In genomic region chr8:10006986-10007659, GRCm38 (mm10) we compare ENCODE assay signal across 8 mouse cellular contexts. TPM values are rescaled to one million over a fixed set of nuclear protein-coding genes. Genes with fewer than 3 reads are reported as not detected.
DNase-seq lines count a peak whose midpoint lies in the region; ATAC-seq and TF ChIP-seq lines count a peak whose summit lies in the region.

No protein-coding gene starts in this region.

- H3K4me1 ChIP-seq in lung, postnatal 0 days (ENCODE audit: insufficient read depth, low read depth, low read length): no peaks in the 10 kb centered on the region

- WGBS in lung, postnatal 0 days: 3% methylated on average over 29 of the region's 29 CpGs

- TF ChIP-seq CTCF in lung, postnatal 0 days (IDR thresholded peaks at IDR 0.05): no peak

- H3K36me3 ChIP-seq in lung, postnatal 0 days (ENCODE audit: insufficient read depth, low read length): no peaks in the 10 kb centered on the region

- intact Hi-C loops in heart, postnatal 10 days (cut with DNase I): no loop called here

- no peak for TF ChIP-seq EP300 in lung, postnatal 0 days (IDR thresholded peaks at IDR 0.05)

- H3K9me3 ChIP-seq in lung, postnatal 0 days (ENCODE audit: low read length): no peaks in the 10 kb centered on the region

- peak; percentile 28 for DNase-seq in CD4-positive helper T cell, adult 2 months (ENCODE audit: low read depth, low spot score)
- DNase-seq in embryo, embryonic 11 days: peak; percentile 77
- peak; percentile 18 to 29 for DNase-seq in heart, postnatal 10 days
- peak; percentile 30 to 38 for DNase-seq in layer of hippocampus, adult 8-10 months (ENCODE audit: low spot score in 2 of 2)
- no peak for DNase-seq in lung, postnatal 0 days (ENCODE audit: low spot score)
- peak; percentile 34 for DNase-seq in right cerebral cortex, postnatal 14 days
- DNase-seq in T-cell, adult 2 months (ENCODE audit: low spot score): no peak

- peak; percentile 59 for ATAC-seq in activated CD4-positive, CD25-positive, alpha-beta regulatory T cell, adult 4 months
- ATAC-seq in lung, postnatal 0 days: peak; percentile 14; the same call in 1 of the 2 replicates

- H3K27me3 ChIP-seq in lung, postnatal 0 days (replicated peaks; ENCODE audit: insufficient read depth, low read length): no peaks in the 10 kb centered on the region

- no peak overlapping the region for H3K9ac ChIP-seq in lung, postnatal 0 days (replicated peaks; ENCODE audit: low read depth)

- no peak overlapping the region for H3K27ac ChIP-seq in lung, postnatal 0 days (ENCODE audit: low read length)

- H3K4me2 ChIP-seq in lung, postnatal 0 days (replicated peaks; ENCODE audit: low read depth, low read length): peak overlapping the region; percentile 59

- peak overlapping the region; percentile 29 for H3K4me3 ChIP-seq in lung, postnatal 0 days (ENCODE audit: low read depth, low read length)

RNA-seq across cellular contexts. Expression of gene Tnfsf13b, which starts 0.9 kb away (rescaled TPM):
- 1 to 10 TPM; 6.3 TPM for polyA plus RNA-seq in activated CD4-positive, CD25-positive, alpha-beta regulatory T cell, adult 4 months (2017; shearing (Covaris generic))
- 1 to 10 TPM; 3.9 to 6.4 TPM for total RNA-seq in heart, postnatal 10 days (2021)
- total RNA-seq in layer of hippocampus, adult 8-10 months (2022): 1 to 10 TPM; 1.7 to 7.8 (median 5.0) TPM
- 1.3 TPM in 2 replicates for polyA plus RNA-seq in lung, postnatal 0 days (2015; fragmentation: Nextera tagmentation; extraction: Ambion mirVana)

RNA-seq across cellular contexts. Expression of gene Abhd13, which starts 29.6 kb away (rescaled TPM):
- polyA plus RNA-seq in activated CD4-positive, CD25-positive, alpha-beta regulatory T cell, adult 4 months (2017; shearing (Covaris generic)): 1 to 10 TPM; 3.7 to 4.1 TPM
- total RNA-seq in heart, postnatal 10 days (2021): 10 to 100 TPM; 19.7 to 20.0 TPM
- 10 to 100 TPM; 25.9 to 27.3 (median 26.9) TPM for total RNA-seq in layer of hippocampus, adult 8-10 months (2022)
- polyA plus RNA-seq in lung, postnatal 0 days (2015; fragmentation: Nextera tagmentation; extraction: Ambion mirVana): 12.0 and 12.9 TPM in 2 replicates

RNA-seq across cellular contexts. Expression of gene Lig4, which starts 29.6 kb away (rescaled TPM):
- polyA plus RNA-seq in activated CD4-positive, CD25-positive, alpha-beta regulatory T cell, adult 4 months (2017; shearing (Covaris generic)): 1 to 10 TPM; 2.5 to 4.6 TPM
- 1 to 10 TPM; 5.9 to 6.5 TPM for total RNA-seq in heart, postnatal 10 days (2021)
- total RNA-seq in layer of hippocampus, adult 8-10 months (2022): 10 to 100 TPM; 11.1 to 12.9 (median 12.1) TPM
- polyA plus RNA-seq in lung, postnatal 0 days (2015; fragmentation: Nextera tagmentation; extraction: Ambion mirVana): 3.4 and 3.5 TPM in 2 replicates

Comparison
In these comparisons a context has a peak if more than half of its experiments do, and no peak if none do; other contexts are left out.
1. DNase-seq: peak in CD4-positive helper T cell, adult 2 months (single experiment), embryo, embryonic 11 days (single experiment), heart, postnatal 10 days (2 of 2), layer of hippocampus, adult 8-10 months (2 of 2) and right cerebral cortex, postnatal 14 days (single experiment); none in lung, postnatal 0 days (single experiment) and T-cell, adult 2 months (single experiment).